Mouse (Mus musculus) heart, embryonic 16.5 days (tissue): ENCODE data around the gene H2al1a. TPM values are rescaled to one million over a fixed set of nuclear protein-coding genes. Genes with fewer than 3 reads are reported as not detected.
"Not testable (repeated sequence)": the region's sequence is repeated elsewhere in the genome, so short reads cannot be mapped to it uniquely, and the experiment has no call there.

ENCODE experiments used
- ATAC-seq: fragments of 200-750 bp; cut with Nextera tagmentation; replicated peaks from 2 replicates; pipeline ENCODE4 v1.8.0; 2017; ENCODE audit warnings: moderate number of reproducible peaks; ENCODE audit not compliant: insufficient read depth, low FRiP score; ENCODE audit errors: extremely low read depth
- H3K27ac ChIP-seq: fragments of 300-500 bp; sonication (generic); 2 replicates; pipeline ENCODE4 v1.5.1; 2014; ENCODE audit warnings: mild to moderate bottlenecking, low read length, control low read depth, moderate library complexity
- H3K27me3 ChIP-seq: fragments of 300-500 bp; sonication (generic); 2 replicates; pipeline ENCODE4 v1.6.1; 2014; ENCODE audit warnings: low read length, mixed read lengths; ENCODE audit not compliant: control insufficient read depth, insufficient read depth
- H3K36me3 ChIP-seq: fragments of 300-500 bp; sonication (generic); 2 replicates; pipeline ENCODE4 v1.6.1; 2014; ENCODE audit not compliant: control insufficient read depth, insufficient read depth
- H3K4me1 ChIP-seq: fragments of 300-500 bp; sonication (generic); 2 replicates; pipeline ENCODE4 v1.6.1; 2014; ENCODE audit warnings: low read length, mixed read lengths; ENCODE audit not compliant: control insufficient read depth, insufficient read depth
- H3K4me2 ChIP-seq: fragments of 300-500 bp; sonication (generic); 2 replicates; pipeline ENCODE4 v1.6.1; 2014; ENCODE audit warnings: low read depth, mild to moderate bottlenecking, control low read depth, low read length
- H3K4me3 ChIP-seq: fragments of 300-500 bp; sonication (generic); 2 replicates; pipeline ENCODE4 v1.5.1; 2014; ENCODE audit warnings: mild to moderate bottlenecking, control low read depth, low read length
- H3K9ac ChIP-seq: fragments of 300-500 bp; sonication (generic); 2 replicates; pipeline ENCODE4 v1.6.1; 2014; ENCODE audit warnings: low read length, control low read depth
- H3K9me3 ChIP-seq: fragments of 300-500 bp; sonication (generic); replicated peaks from 2 replicates; pipeline ENCODE4 v1.6.1; 2016; ENCODE audit warnings: low read length; ENCODE audit not compliant: control insufficient read depth
- WGBS: fragments of 180-500 bp; shearing (Covaris S2); extraction: QIAGEN DNeasy Blood & Tissue Kit; methylation state at CpG from one replicate; pipeline ENCODE4 v1.1.7; 2014; 5-methylcytosine and 5-hydroxymethylcytosine counted together
- polyA plus RNA-seq: library from polyadenylated mRNA; unstranded; fragments of >200 nt; fragmentation: Nextera tagmentation; extraction: Ambion mirVana; gene quantifications from 2 replicates; pipeline ENCODE4 v1.2.1, GENCODE M21; 2015

The H2al1a gene
- polyA plus RNA-seq, 1 experiment from 2014 or later = not detected

DNA sequence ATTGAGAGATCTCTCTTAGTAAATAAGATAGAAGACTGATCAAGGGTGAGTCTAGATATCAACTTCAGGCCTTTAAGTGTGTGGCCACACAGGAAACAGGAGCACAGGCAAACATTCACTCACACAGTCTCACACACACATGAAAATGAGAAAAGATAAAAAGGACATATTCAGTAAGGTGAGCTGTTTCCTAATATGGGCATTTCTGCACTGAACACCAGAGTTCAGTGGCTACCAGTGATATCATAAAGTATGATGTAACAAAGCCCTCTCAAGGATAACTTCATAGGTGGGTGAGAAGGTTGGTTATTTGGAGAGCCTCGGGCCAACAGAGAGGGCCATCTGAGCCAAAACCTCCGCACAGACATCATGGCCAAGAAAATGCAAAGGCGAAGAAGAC lies 18.9 kb downstream of the H2al1a start, which contains the start of gene H2al1g:
H2al1g (plus strand) TSS at position 301 of the 400 bp plus-strand sequence.
- H3K36me3 ChIP-seq, H3K27me3 ChIP-seq, H3K4me1 ChIP-seq, H3K4me2 ChIP-seq, H3K27ac ChIP-seq, H3K9ac ChIP-seq, H3K9me3 ChIP-seq, H3K4me3 ChIP-seq, ATAC-seq: not testable (repeated sequence)
- no CpG with 5 or more reads among the region's 3 CpGs for WGBS

DNA sequence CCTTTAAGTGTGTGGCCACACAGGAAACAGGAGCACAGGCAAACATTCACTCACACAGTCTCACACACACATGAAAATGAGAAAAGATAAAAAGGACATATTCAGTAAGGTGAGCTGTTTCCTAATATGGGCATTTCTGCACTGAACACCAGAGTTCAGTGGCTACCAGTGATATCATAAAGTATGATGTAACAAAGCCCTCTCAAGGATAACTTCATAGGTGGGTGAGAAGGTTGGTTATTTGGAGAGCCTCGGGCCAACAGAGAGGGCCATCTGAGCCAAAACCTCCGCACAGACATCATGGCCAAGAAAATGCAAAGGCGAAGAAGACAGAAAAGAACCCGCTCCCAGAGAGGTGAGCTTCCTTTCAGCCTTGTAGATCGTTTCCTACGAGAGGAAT lies 22.1 kb downstream of the H2al1a start, which contains the start of gene H2al1h:
H2al1h (plus strand) TSS at position 301 of the 400 bp plus-strand sequence.
- ATAC-seq = not testable (repeated sequence)
- WGBS = no CpG with 5 or more reads among the region's 6 CpGs

GRCm38 (mm10) chrX:11324359-11324758 lies 25.3 kb downstream of the H2al1a start, which contains the start of gene H2al1i:
Gene H2al1i (plus strand): TSS chrX:11324659.
- not testable (repeated sequence) for H3K4me3 ChIP-seq, H3K36me3 ChIP-seq, ATAC-seq, H3K9ac ChIP-seq, H3K9me3 ChIP-seq, H3K4me1 ChIP-seq, H3K27ac ChIP-seq, H3K27me3 ChIP-seq, H3K4me2 ChIP-seq
- WGBS = 73% methylated on average over 2 of the region's 5 CpGs

More for the DNA sequence above, 22.1 kb downstream of the H2al1a start, which contains the start of gene H2al1h:
- not testable (repeated sequence) for H3K27me3 ChIP-seq, H3K9me3 ChIP-seq, H3K4me2 ChIP-seq, H3K9ac ChIP-seq, H3K4me1 ChIP-seq, H3K27ac ChIP-seq, H3K4me3 ChIP-seq, H3K36me3 ChIP-seq

GRCm38 (mm10) chrX:11327522-11327921 lies 28.5 kb downstream of the H2al1a start, which contains the start of gene H2al1j:
Gene H2al1j (plus strand): TSS chrX:11327822.
- not testable (repeated sequence) for H3K9me3 ChIP-seq, ATAC-seq, H3K36me3 ChIP-seq, H3K4me3 ChIP-seq, H3K4me2 ChIP-seq, H3K9ac ChIP-seq, H3K4me1 ChIP-seq, H3K27me3 ChIP-seq, H3K27ac ChIP-seq
- WGBS = 81% methylated on average over 2 of the region's 2 CpGs

GRCm38 (mm10) chrX:11345762-11346161 lies 46.7 kb downstream of the H2al1a start:
- H3K27me3 ChIP-seq = no peaks in the 10 kb centered on the region
- no peak for ATAC-seq
- no peak overlapping the region for H3K9ac ChIP-seq
- no peaks in the 10 kb centered on the region for H3K4me1 ChIP-seq
- no peaks in the 10 kb centered on the region for H3K9me3 ChIP-seq
- H3K36me3 ChIP-seq = no peaks in the 10 kb centered on the region
- WGBS = 63% methylated on average over 9 of the region's 9 CpGs
- no peak overlapping the region for H3K4me3 ChIP-seq
- H3K4me2 ChIP-seq = no peak overlapping the region
- no peak overlapping the region for H3K27ac ChIP-seq

GRCm38 (mm10) chrX:11346756-11347155 lies 47.7 kb downstream of the H2al1a start:
- Histone ChIP-seq H3K27ac (no peak overlapping the region), H3K4me1 (no peaks in the 10 kb centered on the region), H3K9ac (no peak overlapping the region), H3K4me3 (no peak overlapping the region), H3K4me2 (no peak overlapping the region), H3K9me3 (no peaks in the 10 kb centered on the region), H3K27me3 (no peaks in the 10 kb centered on the region), H3K36me3 (no peaks in the 10 kb centered on the region)
- no peak for ATAC-seq
- WGBS = 86% methylated on average over 3 of the region's 3 CpGs

Other genes starting within 250 kb of the H2al1a start
- not detected in 2 replicates for gene H2al1b, start 3.2 kb downstream of the H2al1a start, polyA plus RNA-seq
- gene H2al1c, start 6.4 kb downstream of the H2al1a start, polyA plus RNA-seq = not detected in 2 replicates
- gene H2al1d, start 9.6 kb downstream of the H2al1a start, polyA plus RNA-seq = not detected in 2 replicates
- not detected in 2 replicates for gene H2al1e, start 12.7 kb downstream of the H2al1a start, polyA plus RNA-seq
- not detected in 2 replicates for gene H2al1f, start 15.9 kb downstream of the H2al1a start, polyA plus RNA-seq
- not detected in 2 replicates for gene H2al1g, start 19.0 kb downstream of the H2al1a start, polyA plus RNA-seq
- gene H2al1h, start 22.2 kb downstream of the H2al1a start, polyA plus RNA-seq = not detected in 2 replicates
- gene H2al1i, start 25.4 kb downstream of the H2al1a start, polyA plus RNA-seq = not detected in 2 replicates
- not detected in 2 replicates for gene H2al1j, start 28.6 kb downstream of the H2al1a start, polyA plus RNA-seq